Mouse (Mus musculus) hindbrain, embryonic 11.5 days (tissue): ENCODE results near the gene Izumo2. TPM values are rescaled to one million over a fixed set of nuclear protein-coding genes. Genes with fewer than 3 reads are reported as not detected.
"Not testable (repeated sequence)": the region's sequence is repeated elsewhere in the genome, so short reads cannot be mapped to it uniquely, and the experiment has no call there.

ENCODE experiments used
- ATAC-seq: fragments of 200-750 bp; cut with Nextera tagmentation; 2 replicates; pipeline ENCODE4 v1.8.0; 2017; ENCODE audit warnings: mild to moderate bottlenecking, moderate TSS enrichment, moderate library complexity; ENCODE audit not compliant: low FRiP score
- DNase-seq: peaks from one replicate; pipeline ENCODE4 v3.0.0-alpha.2; 2015; ENCODE audit warnings: low spot score
- H3K27ac ChIP-seq: fragments of 300-500 bp; sonication (generic); 2 replicates; pipeline ENCODE4 v1.5.1; 2014; ENCODE audit warnings: mild to moderate bottlenecking, low read depth, low read length
- H3K27me3 ChIP-seq: fragments of 300-500 bp; sonication (generic); 2 replicates; pipeline ENCODE4 v1.6.1; 2014; ENCODE audit warnings: mild to moderate bottlenecking, low read length, moderate library complexity, mixed read lengths; ENCODE audit not compliant: control insufficient read depth, insufficient read depth
- H3K36me3 ChIP-seq: fragments of 300-500 bp; sonication (generic); 2 replicates; pipeline ENCODE4 v1.6.1; 2014; ENCODE audit warnings: mild to moderate bottlenecking, low read length, moderate library complexity, mixed read lengths; ENCODE audit not compliant: control insufficient read depth, insufficient read depth
- H3K4me1 ChIP-seq: fragments of 300-500 bp; sonication (generic); replicated peaks from 2 replicates; pipeline ENCODE4 v1.6.1; 2014; ENCODE audit warnings: low read length, mixed read lengths; ENCODE audit not compliant: control insufficient read depth, insufficient read depth
- H3K4me2 ChIP-seq: fragments of 300-500 bp; sonication (generic); replicated peaks from 2 replicates; pipeline ENCODE4 v1.6.1; 2014; ENCODE audit warnings: mild to moderate bottlenecking, low read depth, low read length
- H3K4me3 ChIP-seq: fragments of 300-500 bp; sonication (generic); 2 replicates; pipeline ENCODE4 v1.5.1; 2014; ENCODE audit warnings: low read depth, low read length
- H3K9ac ChIP-seq: fragments of 300-500 bp; sonication (generic); 2 replicates; pipeline ENCODE4 v1.6.1; 2014; ENCODE audit warnings: low read depth, low read length
- H3K9me3 ChIP-seq: fragments of 300-500 bp; sonication (generic); 2 replicates; pipeline ENCODE4 v1.6.1; 2016; ENCODE audit warnings: low read length; ENCODE audit not compliant: control insufficient read depth
- WGBS: fragments of 180-500 bp; shearing (Covaris S2); extraction: QIAGEN DNeasy Blood & Tissue Kit; methylation state at CpG from one replicate; pipeline ENCODE4 v1.1.7; 2014; 5-methylcytosine and 5-hydroxymethylcytosine counted together
- polyA plus RNA-seq: library from polyadenylated mRNA; unstranded; fragments of >200 nt; fragmentation: Nextera tagmentation; extraction: Ambion mirVana; gene quantifications from 2 replicates; pipeline ENCODE4 v1.2.1, GENCODE M21; 2014

Izumo2 gene
- polyA plus RNA-seq, 1 experiment from 2014 or later: not detected

GRCm38 (mm10) chr7:44728082-44728975, 19.8 kb downstream of the Izumo2 start:
- H3K9me3 ChIP-seq: no peaks in the 10 kb centered on the region
- no peak overlapping the region for H3K27ac ChIP-seq
- H3K4me3 ChIP-seq: no peak overlapping the region
- H3K9ac ChIP-seq: no peak overlapping the region
- no peaks in the 10 kb centered on the region for H3K27me3 ChIP-seq
- H3K36me3 ChIP-seq: no peaks in the 10 kb centered on the region
- DNase-seq: no peak
- ATAC-seq: no peak
- H3K4me1 ChIP-seq: no peaks in the 10 kb centered on the region
- 86% methylated on average over 11 of the region's 11 CpGs for WGBS
- no peak overlapping the region for H3K4me2 ChIP-seq

DNA sequence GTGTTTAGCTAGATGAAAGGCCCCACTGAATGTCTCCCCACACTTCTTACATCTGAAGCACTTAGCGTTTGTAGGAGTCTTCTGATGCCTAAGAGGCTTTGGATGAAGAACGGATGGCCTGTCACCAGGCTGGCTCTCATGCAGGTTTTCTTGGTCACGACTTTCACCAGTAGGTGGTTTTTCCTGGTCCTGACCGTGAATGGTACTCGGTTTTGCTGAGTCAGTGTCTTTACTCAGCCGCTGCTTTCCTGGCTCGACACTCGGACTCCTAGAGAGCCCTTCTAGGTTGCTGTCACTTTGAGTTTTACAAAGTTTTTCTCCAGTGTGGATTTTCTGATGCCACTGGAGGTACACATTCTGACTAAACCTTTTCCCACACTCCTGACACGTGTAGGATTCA, 25.2 kb downstream of the Izumo2 start:
- Histone ChIP-seq H3K27ac (no peak overlapping the region), H3K9me3 (no peaks in the 10 kb centered on the region), H3K36me3 (no peaks in the 10 kb centered on the region), H3K4me3 (no peak overlapping the region), H3K4me2 (no peak overlapping the region), H3K27me3 (no peaks in the 10 kb centered on the region), H3K4me1 (no peaks in the 10 kb centered on the region), H3K9ac (no peak overlapping the region)
- whole genome bisulfite sequencing: 85% methylated on average over 9 of the region's 9 CpGs
- ATAC-seq (no peak), DNase-seq (no peak)

- no peak overlapping the region for H3K9ac ChIP-seq
- no peaks in the 10 kb centered on the region for H3K27me3 ChIP-seq
- H3K4me1 ChIP-seq: 0 out of 2 replicates have a peak, but pooled peaks cover 2% of the 10 kb centered on the region
- no peak for ATAC-seq
- no peak overlapping the region for H3K27ac ChIP-seq
- 89% methylated on average over 8 of the region's 8 CpGs for WGBS
- DNase-seq: no peak
- no peak overlapping the region for H3K4me2 ChIP-seq
- no peaks in the 10 kb centered on the region for H3K36me3 ChIP-seq
- H3K4me3 ChIP-seq: no peak overlapping the region
- no peaks in the 10 kb centered on the region for H3K9me3 ChIP-seq
These were observed 32.8 kb downstream of the Izumo2 start for GRCm38 (mm10) chr7:44741361-44741760.

- DNase-seq (no peak), ATAC-seq (no peak)
- Histone ChIP-seq H3K4me2 (peak overlapping the region; percentile 71), H3K27ac (no peak overlapping the region), H3K36me3 (no peaks in the 10 kb centered on the region), H3K4me3 (peak overlapping the region; percentile 39; the same call in 1 of the 2 replicates), H3K4me1 (peaks cover 5% of the 10 kb centered on the region; the same call in 1 of the 2 replicates), H3K27me3 (no peaks in the 10 kb centered on the region), H3K9me3 (no peaks in the 10 kb centered on the region), H3K9ac (peak overlapping the region; percentile 64; the same call in 1 of the 2 replicates)
- WGBS: 43% methylated on average over 9 of the region's 9 CpGs
These were observed 35.7 kb downstream of the Izumo2 start for GRCm38 (mm10) chr7:44744270-44744669.

- DNase-seq (peak; percentile 85), ATAC-seq (peak; percentile 65)
- no peaks in the 10 kb centered on the region for H3K36me3 ChIP-seq
- no peak overlapping the region for H3K27ac ChIP-seq
- H3K4me2 ChIP-seq: peak overlapping the region; percentile 71
- H3K27me3 ChIP-seq: no peaks in the 10 kb centered on the region
- H3K4me3 ChIP-seq: peak overlapping the region; percentile 39
- H3K9me3 ChIP-seq: no peaks in the 10 kb centered on the region
- WGBS: under 1% methylated on average over 18 of the region's 18 CpGs
- H3K9ac ChIP-seq: peak overlapping the region; percentile 64
- peaks cover 5% of the 10 kb centered on the region; the same call in 1 of the 2 replicates for H3K4me1 ChIP-seq
These were observed 36.5 kb downstream of the Izumo2 start for GRCm38 (mm10) chr7:44745076-44745475.

DNA sequence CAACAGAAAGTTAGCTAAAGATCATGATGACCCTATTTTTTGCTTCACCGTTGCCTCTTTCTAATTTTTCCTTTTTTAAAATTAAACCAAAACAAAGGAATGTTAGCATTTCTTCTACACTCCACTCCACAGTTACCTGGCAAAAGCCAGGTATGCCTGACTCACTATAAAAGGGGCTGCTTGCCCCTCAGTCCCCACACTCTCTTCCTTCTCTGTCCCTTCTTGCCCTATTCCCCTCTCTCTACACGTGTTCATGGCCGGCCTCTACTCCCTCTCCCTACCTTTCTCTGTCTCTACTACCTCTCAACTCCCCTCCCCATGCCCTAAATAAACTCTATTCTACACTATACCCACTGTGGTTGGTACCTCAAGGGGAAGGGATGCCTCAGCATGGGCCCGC, 38.6 kb downstream of the Izumo2 start:
- WGBS: 71% methylated on average over 4 of the region's 4 CpGs
- Histone ChIP-seq H3K9ac (no peak overlapping the region), H3K4me3 (no peak overlapping the region), H3K4me1 (peaks cover 5% of the 10 kb centered on the region; the same call in 1 of the 2 replicates), H3K27ac (no peak overlapping the region), H3K27me3 (no peaks in the 10 kb centered on the region), H3K36me3 (no peaks in the 10 kb centered on the region), H3K4me2 (no peak overlapping the region), H3K9me3 (no peaks in the 10 kb centered on the region)
- no peak for DNase-seq
- ATAC-seq: no peak

DNA sequence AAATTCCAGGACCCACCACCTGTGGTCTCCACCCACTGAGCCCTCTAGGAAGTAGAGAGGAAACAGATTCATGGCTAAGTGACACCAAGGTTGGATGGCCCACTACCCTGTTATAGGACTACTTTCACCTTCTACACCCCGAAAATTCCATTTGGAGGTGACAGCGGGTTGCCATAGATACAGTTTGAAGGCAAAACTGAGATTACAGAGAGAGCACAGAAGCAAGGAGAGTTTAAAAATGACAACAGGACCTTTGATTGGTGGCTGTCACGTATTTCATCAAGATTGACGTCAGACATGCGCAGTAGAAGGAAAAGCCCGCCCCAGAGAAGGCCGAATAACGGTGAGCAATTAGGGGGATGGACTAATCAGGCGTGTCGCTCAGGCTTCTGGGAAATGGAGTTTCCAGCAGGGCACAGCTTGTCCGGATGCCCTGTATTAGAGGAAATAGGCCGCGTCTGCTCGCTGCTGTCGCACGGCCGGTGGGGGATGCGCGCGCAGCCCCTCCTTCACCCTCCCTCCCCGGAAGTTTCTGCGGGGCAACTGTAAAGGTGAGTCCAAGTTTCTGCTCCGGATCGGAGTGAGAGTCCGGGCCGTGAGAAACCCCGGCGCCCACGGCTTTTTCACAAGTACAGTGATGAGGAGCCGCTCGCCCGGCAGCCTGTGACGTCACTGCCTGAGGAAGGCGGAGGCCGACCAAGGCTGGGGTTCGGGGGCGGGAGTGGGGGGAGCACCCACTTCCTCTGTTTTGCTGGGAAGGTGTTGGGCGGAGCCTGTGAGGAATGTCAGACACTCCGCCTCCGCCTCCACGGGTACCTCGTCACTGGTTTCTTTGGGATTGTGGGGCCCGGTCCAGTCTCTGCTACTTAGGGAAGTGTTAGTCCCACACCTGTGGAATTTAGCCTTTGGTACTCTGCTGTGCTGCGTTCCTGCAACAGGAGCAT, 39.8 kb downstream of the Izumo2 start, which contains the start of gene Vrk3:
Gene Vrk3 (plus strand): TSS at position 313 of the 944 bp plus-strand sequence.
- WGBS: under 1% methylated on average over 44 of the region's 44 CpGs
- H3K27me3 ChIP-seq: no peaks in the 10 kb centered on the region
- H3K4me3 ChIP-seq: peak within 1 kb of the TSS; percentile 60
- H3K9ac ChIP-seq: peak within 1 kb of the TSS; percentile 54
- H3K4me2 ChIP-seq: peak within 1 kb of the TSS; percentile 57
- DNase-seq (peak; percentile 94), ATAC-seq (peak; percentile 97)
- no peaks in the 10 kb centered on the region for H3K36me3 ChIP-seq
- no peaks in the 10 kb centered on the region for H3K9me3 ChIP-seq
- peaks cover 5% of the 10 kb centered on the region; the same call in 1 of the 2 replicates for H3K4me1 ChIP-seq
- peak within 1 kb of the TSS; percentile 44 for H3K27ac ChIP-seq

DNA sequence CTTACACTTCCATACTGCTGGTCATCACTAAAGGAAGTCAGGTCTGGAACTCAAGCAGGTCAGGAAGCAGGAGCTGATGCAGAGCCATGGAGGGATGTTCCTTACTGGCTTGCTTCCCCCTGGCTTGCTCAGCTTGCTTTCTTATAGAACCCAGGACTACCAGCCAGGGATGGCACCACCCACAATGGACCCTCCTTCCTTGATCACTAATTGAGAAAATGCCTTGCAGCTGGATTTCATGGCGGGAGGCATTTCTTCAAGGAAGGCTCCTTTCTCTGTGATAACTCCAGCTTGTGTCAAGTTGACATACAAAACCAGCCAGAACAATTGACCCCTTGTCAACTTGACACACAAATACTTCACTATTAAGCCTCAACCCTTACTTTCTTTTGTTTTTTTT, 42.4 kb downstream of the Izumo2 start, which contains the start of gene Zfp473:
Gene Zfp473 (minus strand): TSS at position 101 of the 400 bp plus-strand sequence.
- H3K4me1 ChIP-seq, DNase-seq, H3K4me3 ChIP-seq, ATAC-seq, H3K9ac ChIP-seq, H3K27me3 ChIP-seq, H3K27ac ChIP-seq, H3K9me3 ChIP-seq, H3K36me3 ChIP-seq, H3K4me2 ChIP-seq: not testable (repeated sequence)
- 93% methylated on average over 1 of the region's 1 CpGs for WGBS
